Mouse (Mus musculus): ENCODE results near the gene Gm20683. TPM values are rescaled to one million over a fixed set of nuclear protein-coding genes. Genes with fewer than 3 reads are reported as not detected.

Gene Gm20683
- polyA plus RNA-seq, 1 experiment from 2014 or later = 0.36 TPM

DNA sequence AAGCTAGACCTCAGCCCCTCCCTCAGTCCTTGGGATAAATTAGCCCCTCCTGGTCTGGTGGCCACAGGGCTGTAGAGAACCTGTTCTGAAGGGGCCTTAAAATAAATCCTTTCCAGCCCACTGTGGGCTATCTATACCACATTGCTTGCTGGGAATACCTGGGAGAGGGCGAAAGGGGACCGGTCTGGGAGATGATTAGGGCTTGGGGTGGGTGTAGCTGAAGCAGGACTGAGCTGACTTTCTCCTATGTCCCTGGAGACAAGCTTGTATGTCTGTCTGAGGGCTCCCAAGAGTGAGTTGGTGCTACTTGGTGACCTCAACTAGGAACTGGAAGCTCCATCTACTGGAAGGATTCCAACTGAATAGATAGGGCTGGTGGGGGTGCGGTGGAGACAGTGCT lies 35.5 kb upstream of the Gm20683 start:
- WGBS = 93% methylated on average over 3 of the region's 3 CpGs
- Histone ChIP-seq H3K9me3 (replicated peaks; ENCODE audit: control insufficient read depth, low read length) (no peaks in the 10 kb centered on the region), H3K4me3 (ENCODE audit: low read depth, low read length) (no peak overlapping the region), H3K9ac (replicated peaks; ENCODE audit: low read length) (no peak overlapping the region), H3K4me1 (ENCODE audit: control insufficient read depth, insufficient read depth, low read length) (peaks cover 17% of the 10 kb centered on the region), H3K27me3 (ENCODE audit: control insufficient read depth, insufficient read depth, low read length) (no peaks in the 10 kb centered on the region), H3K36me3 (replicated peaks; ENCODE audit: control insufficient read depth, insufficient read depth, low read depth, low read length) (no peaks in the 10 kb centered on the region; the same call in 1 of the 2 replicates), H3K4me2 (ENCODE audit: low read depth, low read length) (no peak overlapping the region), H3K27ac (replicated peaks; ENCODE audit: low read depth, low read length) (no peak overlapping the region)
- no peak for DNase-seq (ENCODE audit: low spot score)
- no peak for ATAC-seq (replicated peaks; ENCODE audit: insufficient number of reproducible peaks, low FRiP score, low TSS enrichment, low read depth)

DNA sequence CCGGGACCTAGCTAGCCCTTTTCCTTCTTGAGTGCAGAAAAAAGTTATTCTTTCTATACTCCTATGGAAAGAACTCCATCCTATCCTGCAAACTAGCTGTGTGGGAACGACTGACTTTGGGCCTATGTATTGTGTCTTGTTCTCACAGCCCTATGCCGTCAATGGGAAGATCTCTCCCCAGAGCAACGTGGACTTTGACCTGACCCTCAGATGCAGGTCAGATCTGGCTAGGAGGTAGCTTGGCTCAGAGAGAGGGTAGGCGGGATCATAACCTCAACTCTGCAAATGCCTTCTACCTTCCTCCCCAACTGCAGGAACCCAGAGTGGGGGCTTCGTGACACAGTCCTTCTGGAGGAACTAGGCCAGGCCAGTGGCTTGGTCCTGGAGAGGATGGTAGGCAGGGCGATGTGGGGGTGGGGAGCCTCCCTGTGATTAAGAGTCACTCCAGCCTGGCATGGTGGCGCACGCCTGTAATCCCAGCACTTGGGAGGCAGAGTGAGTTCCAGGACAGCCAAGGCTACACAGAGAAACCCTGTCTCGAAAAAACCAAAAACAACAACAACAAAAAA lies 34.9 kb upstream of the Gm20683 start:
- ATAC-seq (replicated peaks; ENCODE audit: insufficient number of reproducible peaks, low FRiP score, low TSS enrichment, low read depth) = no peak
- H3K27me3 ChIP-seq (ENCODE audit: control insufficient read depth, insufficient read depth, low read length) = no peaks in the 10 kb centered on the region
- H3K36me3 ChIP-seq (replicated peaks; ENCODE audit: control insufficient read depth, insufficient read depth, low read depth, low read length) = no peaks in the 10 kb centered on the region; the same call in 1 of the 2 replicates
- H3K27ac ChIP-seq (replicated peaks; ENCODE audit: low read depth, low read length) = no peak overlapping the region
- 54% methylated on average over 10 of the region's 10 CpGs for WGBS
- H3K4me1 ChIP-seq (ENCODE audit: control insufficient read depth, insufficient read depth, low read length) = peaks cover 13% of the 10 kb centered on the region
- peak overlapping the region; percentile 92 for H3K4me2 ChIP-seq (ENCODE audit: low read depth, low read length)
- H3K9ac ChIP-seq (replicated peaks; ENCODE audit: low read length) = peak overlapping the region; percentile 76
- H3K4me3 ChIP-seq (ENCODE audit: low read depth, low read length) = peak overlapping the region; percentile 79
- no peaks in the 10 kb centered on the region for H3K9me3 ChIP-seq (replicated peaks; ENCODE audit: control insufficient read depth, low read length)
- DNase-seq (ENCODE audit: low spot score) = no peak

- Histone ChIP-seq H3K27ac (replicated peaks; ENCODE audit: low read depth, low read length) (peak overlapping the region; percentile 78), H3K27me3 (ENCODE audit: control insufficient read depth, insufficient read depth, low read length) (no peaks in the 10 kb centered on the region), H3K4me1 (ENCODE audit: control insufficient read depth, insufficient read depth, low read length) (peaks cover 5% of the 10 kb centered on the region; the same call in 1 of the 2 replicates), H3K4me2 (ENCODE audit: low read depth, low read length) (peak overlapping the region; percentile 92), H3K9me3 (replicated peaks; ENCODE audit: control insufficient read depth, low read length) (no peaks in the 10 kb centered on the region), H3K4me3 (ENCODE audit: low read depth, low read length) (peak overlapping the region; percentile 79), H3K36me3 (replicated peaks; ENCODE audit: control insufficient read depth, insufficient read depth, low read depth, low read length) (no peaks in the 10 kb centered on the region; the same call in 1 of the 2 replicates), H3K9ac (replicated peaks; ENCODE audit: low read length) (peak overlapping the region; percentile 76)
- DNase-seq (ENCODE audit: low spot score) (peak; percentile 93), ATAC-seq (replicated peaks; ENCODE audit: insufficient number of reproducible peaks, low FRiP score, low TSS enrichment, low read depth) (peak; percentile 89)
- WGBS = under 1% methylated on average over 59 of the region's 59 CpGs
Measured at GRCm38 (mm10) chr17:25875171-25876136, 33.9 kb upstream of the Gm20683 start.

GRCm38 (mm10) chr17:25874721-25875170 lies 33.2 kb upstream of the Gm20683 start, which contains the start of gene Mettl26:
Gene Mettl26, plus strand, starts transcription at chr17:25875074.
- Histone ChIP-seq H3K4me3 (ENCODE audit: low read depth, low read length) (peak within 1 kb of the TSS; percentile 79), H3K4me2 (ENCODE audit: low read depth, low read length) (peak within 1 kb of the TSS; percentile 92), H3K9me3 (replicated peaks; ENCODE audit: control insufficient read depth, low read length) (no peaks in the 10 kb centered on the region), H3K4me1 (ENCODE audit: control insufficient read depth, insufficient read depth, low read length) (no peaks in the 10 kb centered on the region), H3K9ac (replicated peaks; ENCODE audit: low read length) (peak within 1 kb of the TSS; percentile 76), H3K27ac (replicated peaks; ENCODE audit: low read depth, low read length) (peak within 1 kb of the TSS; percentile 78), H3K36me3 (replicated peaks; ENCODE audit: control insufficient read depth, insufficient read depth, low read depth, low read length) (no peaks in the 10 kb centered on the region; the same call in 1 of the 2 replicates), H3K27me3 (ENCODE audit: control insufficient read depth, insufficient read depth, low read length) (no peaks in the 10 kb centered on the region)
- DNase-seq (ENCODE audit: low spot score) = peak; percentile 96
- 0% methylated on average over 25 of the region's 25 CpGs for WGBS
- 0 out of 2 replicates have a peak, but pooled peaks have one; percentile 15 for ATAC-seq (replicated peaks; ENCODE audit: insufficient number of reproducible peaks, low FRiP score, low TSS enrichment, low read depth)

GRCm38 (mm10) chr17:25874148-25874720 lies 32.7 kb upstream of the Gm20683 start:
- Histone ChIP-seq H3K4me2 (ENCODE audit: low read depth, low read length) (peak overlapping the region; percentile 35), H3K9ac (replicated peaks; ENCODE audit: low read length) (peak overlapping the region; percentile 41), H3K4me1 (ENCODE audit: control insufficient read depth, insufficient read depth, low read length) (no peaks in the 10 kb centered on the region), H3K27me3 (ENCODE audit: control insufficient read depth, insufficient read depth, low read length) (no peaks in the 10 kb centered on the region), H3K9me3 (replicated peaks; ENCODE audit: control insufficient read depth, low read length) (no peaks in the 10 kb centered on the region), H3K36me3 (replicated peaks; ENCODE audit: control insufficient read depth, insufficient read depth, low read depth, low read length) (no peaks in the 10 kb centered on the region; the same call in 1 of the 2 replicates), H3K27ac (replicated peaks; ENCODE audit: low read depth, low read length) (no peak overlapping the region), H3K4me3 (ENCODE audit: low read depth, low read length) (peak overlapping the region; percentile 79)
- 6% methylated on average over 14 of the region's 14 CpGs for WGBS
- DNase-seq (ENCODE audit: low spot score) (no peak), ATAC-seq (replicated peaks; ENCODE audit: insufficient number of reproducible peaks, low FRiP score, low TSS enrichment, low read depth) (no peak)

DNA sequence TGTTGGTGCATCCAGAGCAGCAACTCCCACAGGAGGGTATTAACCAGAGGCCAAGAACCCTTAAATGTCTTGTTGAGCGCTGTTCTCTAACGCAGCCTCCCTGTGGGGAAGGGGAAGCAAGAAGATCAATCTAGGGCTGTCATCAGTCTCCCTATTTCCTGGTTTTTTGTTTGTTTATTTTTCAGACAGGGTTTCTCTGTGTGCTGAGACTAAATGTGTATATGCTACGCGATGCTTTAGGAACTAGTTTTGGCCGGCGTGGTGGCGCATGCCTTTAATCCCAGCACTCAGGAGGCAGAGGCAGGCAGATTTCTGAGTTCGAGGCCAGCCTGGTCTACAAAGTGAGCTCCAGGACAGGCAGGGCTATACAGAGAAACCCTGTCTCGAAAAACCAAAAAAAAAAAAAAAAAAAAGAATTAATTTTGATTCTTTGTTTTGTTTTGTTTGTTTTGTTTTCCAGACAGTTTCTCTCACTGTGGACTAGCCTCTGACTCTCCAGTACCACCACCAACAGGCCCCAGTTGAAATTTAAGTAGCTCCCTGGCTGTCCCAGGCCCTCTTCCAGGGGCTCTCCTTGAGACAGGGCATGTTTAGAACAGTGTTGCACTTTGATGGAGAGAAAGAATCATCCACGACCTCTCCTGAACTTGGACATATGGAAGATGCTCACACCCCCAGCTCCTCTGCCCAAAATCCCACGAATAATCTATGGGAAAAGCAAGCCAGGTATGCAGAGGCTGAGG lies 32.0 kb upstream of the Gm20683 start:
- no peak for DNase-seq (ENCODE audit: low spot score)
- H3K9ac ChIP-seq (replicated peaks; ENCODE audit: low read length) = no peak overlapping the region
- H3K9me3 ChIP-seq (replicated peaks; ENCODE audit: control insufficient read depth, low read length) = no peaks in the 10 kb centered on the region
- no peak overlapping the region for H3K4me2 ChIP-seq (ENCODE audit: low read depth, low read length)
- no peak overlapping the region for H3K27ac ChIP-seq (replicated peaks; ENCODE audit: low read depth, low read length)
- no peaks in the 10 kb centered on the region for H3K4me1 ChIP-seq (ENCODE audit: control insufficient read depth, insufficient read depth, low read length)
- no peak overlapping the region for H3K4me3 ChIP-seq (ENCODE audit: low read depth, low read length)
- WGBS = 67% methylated on average over 11 of the region's 11 CpGs
- no peaks in the 10 kb centered on the region; the same call in 1 of the 2 replicates for H3K36me3 ChIP-seq (replicated peaks; ENCODE audit: control insufficient read depth, insufficient read depth, low read depth, low read length)
- no peak for ATAC-seq (replicated peaks; ENCODE audit: insufficient number of reproducible peaks, low FRiP score, low TSS enrichment, low read depth)
- H3K27me3 ChIP-seq (ENCODE audit: control insufficient read depth, insufficient read depth, low read length) = no peaks in the 10 kb centered on the region

DNA sequence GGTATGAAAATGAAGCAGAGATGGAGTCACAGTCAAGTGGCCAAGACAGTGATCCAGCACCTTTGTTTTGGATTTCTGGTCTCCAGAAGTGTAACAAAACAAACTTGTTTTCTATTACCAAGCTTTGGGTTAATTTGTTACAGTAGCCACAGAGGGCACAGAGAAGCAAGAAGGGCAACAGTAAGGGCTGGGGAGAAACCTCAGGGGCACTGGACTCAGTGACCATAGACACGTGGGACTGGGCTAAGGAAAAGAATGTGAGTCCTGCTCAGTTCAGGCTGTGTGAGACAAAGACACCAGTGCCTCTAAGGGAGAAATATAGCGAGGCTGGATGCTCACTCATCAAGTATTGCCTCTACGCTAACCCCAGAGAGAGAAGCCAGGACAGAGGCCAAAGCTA lies 31.1 kb upstream of the Gm20683 start:
- Histone ChIP-seq H3K4me1 (ENCODE audit: control insufficient read depth, insufficient read depth, low read length) (peaks cover 3% of the 10 kb centered on the region), H3K27me3 (ENCODE audit: control insufficient read depth, insufficient read depth, low read length) (no peaks in the 10 kb centered on the region), H3K4me2 (ENCODE audit: low read depth, low read length) (no peak overlapping the region), H3K36me3 (replicated peaks; ENCODE audit: control insufficient read depth, insufficient read depth, low read depth, low read length) (no peaks in the 10 kb centered on the region), H3K4me3 (ENCODE audit: low read depth, low read length) (no peak overlapping the region), H3K9ac (replicated peaks; ENCODE audit: low read length) (no peak overlapping the region), H3K9me3 (replicated peaks; ENCODE audit: control insufficient read depth, low read length) (no peaks in the 10 kb centered on the region), H3K27ac (replicated peaks; ENCODE audit: low read depth, low read length) (no peak overlapping the region)
- ATAC-seq (replicated peaks; ENCODE audit: insufficient number of reproducible peaks, low FRiP score, low TSS enrichment, low read depth) (no peak), DNase-seq (ENCODE audit: low spot score) (no peak)
- 77% methylated on average over 3 of the region's 3 CpGs for WGBS

All from embryonic facial prominence, embryonic 11.5 days (tissue).